Mouse (Mus musculus) CH12.LX (cell line): ENCODE measurements around the gene Pde4d. TPM values are rescaled to one million over a fixed set of nuclear protein-coding genes. Genes with fewer than 3 reads are reported as not detected.

Source experiments
- DNase-seq: peaks from one replicate; pipeline ENCODE4 v3.0.0-alpha.2; 2013; ENCODE audit errors: extremely low read depth
- H3K27ac ChIP-seq: 2 replicates; pipeline ENCODE4 v1.5.1; 2012; ENCODE audit warnings: low read depth, mild to moderate bottlenecking, control low read depth, moderate library complexity; ENCODE audit not compliant: insufficient read depth
- H3K27me3 ChIP-seq: replicated peaks from 2 replicates; pipeline ENCODE3; 2012; ENCODE audit warnings: inconsistent platforms
- H3K36me3 ChIP-seq, 2 experiments: replicated peaks in 1 of 2; 2 replicates each; pipeline versions ENCODE3 to v1.6.1; 2012; ENCODE audit warnings: inconsistent platforms in 1 of 2, low read length in 1 of 2, mild to moderate bottlenecking in 1 of 2, mixed read lengths in 1 of 2, moderate library complexity in 1 of 2; ENCODE audit not compliant: control insufficient read depth in 1 of 2, insufficient read depth in 1 of 2
- H3K4me1 ChIP-seq, 2 experiments: 2 replicates each; pipeline ENCODE4 v1.6.1; 2012; ENCODE audit warnings: inconsistent platforms in 1 of 2, moderate library complexity in 1 of 2; ENCODE audit not compliant: insufficient read depth in 2 of 2, control insufficient read depth in 1 of 2
- H3K4me2 ChIP-seq: 2 replicates; pipeline ENCODE4 v1.6.1; 2012; ENCODE audit warnings: low read depth, mild to moderate bottlenecking, control low read depth; ENCODE audit not compliant: poor library complexity, insufficient read depth, severe bottlenecking
- H3K4me3 ChIP-seq, 3 experiments: fragments of 150-350 bp in 1 of 3; sonication (generic) in 1 of 3; replicated peaks in 1 of 3; 2 replicates each; pipeline versions ENCODE3 to v1.5.1; 2011 to 2012; ENCODE audit warnings: low read depth in 2 of 3, low read length in 2 of 3, mild to moderate bottlenecking in 2 of 3, moderate library complexity in 2 of 3, control low read depth in 1 of 3, improper control_type of control experiment in 1 of 3, inconsistent platforms in 1 of 3, mixed read lengths in 1 of 3; ENCODE audit not compliant: poor library complexity in 1 of 3
- H3K79me2 ChIP-seq: replicated peaks from 2 replicates; pipeline ENCODE4 v1.6.1; 2012; ENCODE audit warnings: mild to moderate bottlenecking, moderate library complexity; ENCODE audit not compliant: control insufficient read depth, poor library complexity, insufficient read depth, severe bottlenecking; ENCODE audit errors: extremely low read depth
- H3K9ac ChIP-seq: 2 replicates; pipeline ENCODE4 v1.6.1; 2012; ENCODE audit warnings: low read depth, mild to moderate bottlenecking, control low read depth, moderate library complexity; ENCODE audit not compliant: insufficient read depth
- H3K9me3 ChIP-seq: replicated peaks from 2 replicates; pipeline ENCODE3; 2012; ENCODE audit warnings: low read length, inconsistent platforms, mixed read lengths
- BHLHE40 ChIP-seq: IDR thresholded peaks from 2 replicates; pipeline ENCODE4 v1.6.1; 2011; ENCODE audit warnings: mild to moderate bottlenecking, low read depth, low read length, improper control_type of control experiment
- CHD1 ChIP-seq: IDR thresholded peaks from 2 replicates; pipeline ENCODE4 v1.6.1; 2012; ENCODE audit warnings: low read depth, low read length, improper control_type of control experiment, inconsistent platforms
- CTCF ChIP-seq, 2 experiments: IDR thresholded peaks in 1 of 2; conservative IDR thresholded peaks in 1 of 2; 2 replicates each; pipeline ENCODE4 v1.5.1; 2011 to 2012; ENCODE audit warnings: low read depth in 2 of 2, low read length in 2 of 2, improper control_type of control experiment in 1 of 2, inconsistent platforms in 1 of 2, mild to moderate bottlenecking in 1 of 2, moderate library complexity in 1 of 2
- EP300 ChIP-seq: IDR thresholded peaks from 2 replicates; pipeline ENCODE4 v1.6.1; 2011; ENCODE audit warnings: low read length, improper control_type of control experiment
- ETS1 ChIP-seq: conservative IDR thresholded peaks from 2 replicates; pipeline ENCODE4 v1.6.1; 2012; ENCODE audit warnings: low read depth, mild to moderate bottlenecking, inconsistent platforms, low read length, improper control_type of control experiment, moderate library complexity
- GABPA ChIP-seq: IDR thresholded peaks from 2 replicates; pipeline ENCODE4 v1.6.1; 2012; ENCODE audit warnings: low read depth, low read length, improper control_type of control experiment, inconsistent platforms; ENCODE audit not compliant: insufficient replicate concordance
- IRF4 ChIP-seq: IDR thresholded peaks from 2 replicates; pipeline ENCODE4 v1.6.1; 2014; ENCODE audit warnings: low read depth, mild to moderate bottlenecking, inconsistent platforms, low read length, improper control_type of control experiment
- JUN ChIP-seq: IDR thresholded peaks from 2 replicates; pipeline ENCODE4 v1.6.1; 2011; ENCODE audit warnings: low read depth, mild to moderate bottlenecking, low read length, improper control_type of control experiment, moderate library complexity; ENCODE audit not compliant: insufficient read depth
- KAT2A ChIP-seq: IDR thresholded peaks from 2 replicates; pipeline ENCODE4 v1.6.1; 2012; ENCODE audit warnings: low read length, improper control_type of control experiment, inconsistent platforms; ENCODE audit not compliant: insufficient replicate concordance
- MAX ChIP-seq: IDR thresholded peaks from 2 replicates; pipeline ENCODE4 v1.6.1; 2011; ENCODE audit warnings: low read length, improper control_type of control experiment
- MYC ChIP-seq: IDR thresholded peaks from 2 replicates; pipeline ENCODE4 v1.6.1; 2011; ENCODE audit warnings: low read depth, mild to moderate bottlenecking, improper control_type of control experiment, low read length
- NELFE ChIP-seq: IDR thresholded peaks from 2 replicates; pipeline ENCODE4 v1.6.1; 2011; ENCODE audit warnings: low read depth, low read length, improper control_type of control experiment
- NRF1 ChIP-seq: IDR thresholded peaks from 2 replicates; pipeline ENCODE4 v1.6.1; 2014; ENCODE audit warnings: low read depth, mild to moderate bottlenecking, inconsistent platforms, low read length, improper control_type of control experiment, moderate library complexity
- PAX5 ChIP-seq: IDR thresholded peaks from 2 replicates; pipeline ENCODE4 v1.6.1; 2012; ENCODE audit warnings: low read length, inconsistent platforms, mixed read lengths
- POLR2A ChIP-seq: IDR thresholded peaks from 2 replicates; pipeline ENCODE4 v1.6.1; 2011; ENCODE audit warnings: low read depth, mild to moderate bottlenecking, improper control_type of control experiment, low read length
- SIN3A ChIP-seq: IDR thresholded peaks from 2 replicates; pipeline ENCODE4 v1.6.1; 2012; ENCODE audit warnings: low read length, improper control_type of control experiment, inconsistent platforms
- SMC3 ChIP-seq: IDR thresholded peaks from 2 replicates; pipeline ENCODE4 v1.6.1; 2011; ENCODE audit warnings: low read depth, low read length, improper control_type of control experiment
- ZMIZ1 ChIP-seq: IDR thresholded peaks from 2 replicates; pipeline ENCODE4 v1.6.1; 2012; ENCODE audit warnings: low read depth, mild to moderate bottlenecking, inconsistent platforms, low read length, improper control_type of control experiment
- ZNF384 ChIP-seq: IDR thresholded peaks from 2 replicates; pipeline ENCODE4 v1.6.1; 2012; ENCODE audit warnings: low read depth, low read length, improper control_type of control experiment, inconsistent platforms
- dilution Hi-C: fragments of 300-500 bp; cut with MboI; formaldehyde crosslinking; loops from 2 replicates; pipeline ENCODE4 v1.14.3; 2020; ENCODE audit warnings: low sequenced_read_pairs; ENCODE audit not compliant: extremely low pct_unique_long_range_greater_than_20kb, extremely low pct_ligation_motif_present
- in situ Hi-C: fragments of 300-500 bp; cut with MboI; formaldehyde crosslinking; loops from 3 replicates; pipeline ENCODE4 v1.14.3; 2019; ENCODE audit warnings: low sequenced_read_pairs, low pct_ligation_motif_present, low pct_unique_long_range_greater_than_20kb, mixed read lengths
- polyA plus RNA-seq: library from polyadenylated mRNA; unstranded; fragments of >175 nt; gene quantifications from 2 replicates; pipeline ENCODE4 v1.2.1, GENCODE M21; 2012; ENCODE audit warnings: low read depth; ENCODE audit not compliant: insufficient read length
- total RNA-seq, 2 experiments: library from RNA; depleted of rRNA; stranded (reverse); fragments of 300-350 nt in 1 of 2; fragments of >200 nt in 1 of 2; gene quantifications; 2 replicates each; pipeline ENCODE4 v1.2.3; 2012 to 2014

The Pde4d gene
- total and polyA plus RNA-seq, 3 experiments = not detected

DNA sequence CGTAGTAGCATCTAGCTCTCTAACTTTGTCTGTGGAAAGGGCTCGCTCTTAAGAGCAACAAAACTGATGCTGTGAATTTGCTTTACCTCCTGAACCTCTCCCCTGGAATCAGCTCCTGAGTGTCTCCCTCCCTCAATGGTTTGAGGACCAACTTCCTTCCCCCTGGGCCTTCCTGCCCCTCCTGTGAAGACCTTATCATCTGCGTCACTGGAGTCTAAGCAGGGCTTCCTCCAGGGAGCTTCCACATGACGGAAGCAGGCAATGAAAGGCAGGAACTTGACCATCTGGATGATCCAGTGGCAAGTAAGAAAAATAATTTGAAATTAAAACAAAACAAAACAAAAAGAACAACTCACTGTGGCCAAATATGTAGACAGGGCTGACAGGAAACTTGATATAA is 1438.5 kb downstream of the Pde4d start:
- H3K27ac ChIP-seq = no peak overlapping the region
- dilution Hi-C loops = no loop called here
- no peak for DNase-seq
- no peaks in the 10 kb centered on the region for H3K4me1 ChIP-seq
- in situ Hi-C loops = no loop called here
- no peaks in the 10 kb centered on the region for H3K27me3 ChIP-seq
- H3K36me3 ChIP-seq = no peaks in the 10 kb centered on the region
- TF ChIP-seq ZNF384 (no peak), SIN3A (no peak), NRF1 (no peak), PAX5 (no peak), POLR2A (no peak), MYC (no peak), IRF4 (no peak), GABPA (no peak), JUN (no peak), SMC3 (no peak), EP300 (no peak), MAX (no peak), ZMIZ1 (no peak), BHLHE40 (no peak), CTCF (conservative IDR thresholded peaks at IDR 0.05 in 1 of 2, IDR thresholded peaks at IDR 0.05 in 1 of 2; ENCODE audit: low read depth in 2 of 2, low read length in 2 of 2) (no peak), NELFE (no peak), KAT2A (no peak), CHD1 (no peak)
- TF ChIP-seq, all 38 proteins: peak for 0
- Histone ChIP-seq H3K9ac (no peak overlapping the region), H3K9me3 (peaks cover 57% of the 10 kb centered on the region), H3K4me2 (no peak overlapping the region), H3K79me2 (no peaks in the 10 kb centered on the region), H3K4me3 (no peak overlapping the region)

DNA sequence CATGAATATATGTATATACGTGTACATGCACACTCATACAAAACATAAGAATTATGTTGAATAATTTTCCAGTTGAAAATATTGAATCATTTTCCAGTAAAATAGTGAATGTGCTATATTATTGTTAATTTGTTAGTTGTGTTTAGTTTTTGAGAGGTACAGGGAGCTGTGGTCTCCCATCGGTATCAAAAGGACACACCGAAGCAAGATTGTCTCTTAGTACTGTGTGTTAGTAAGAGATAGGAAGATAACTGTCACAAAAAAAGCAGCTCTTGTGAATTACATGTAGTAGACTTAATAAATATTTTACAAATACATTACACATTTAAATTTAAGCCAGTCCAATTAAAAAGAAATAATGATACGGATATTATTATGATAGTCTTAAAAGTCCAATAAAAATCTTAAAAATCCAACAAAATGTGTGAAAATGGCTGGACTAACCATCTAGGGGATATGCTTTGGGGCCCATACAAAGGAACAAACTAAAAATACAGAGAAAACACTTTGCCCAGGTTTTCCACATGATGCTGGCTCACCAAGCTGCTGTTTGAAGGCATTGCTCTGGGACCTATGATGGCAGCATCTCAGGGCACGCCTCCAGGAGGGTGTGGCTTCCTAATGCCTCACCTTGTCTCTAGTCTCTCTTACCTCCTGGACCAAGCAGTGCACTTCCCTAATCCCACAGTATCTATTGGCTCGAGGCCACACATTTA is 1441.6 kb downstream of the Pde4d start:
- in situ Hi-C loops (no loop called here), dilution Hi-C loops (no loop called here)
- no peak overlapping the region for H3K27ac ChIP-seq
- DNase-seq = no peak
- TF ChIP-seq ETS1 = no peak
- TF ChIP-seq KAT2A = no peak
- H3K9me3 ChIP-seq = peaks cover 46% of the 10 kb centered on the region
- H3K4me1 ChIP-seq = no peaks in the 10 kb centered on the region
- no peaks in the 10 kb centered on the region for H3K27me3 ChIP-seq
- no peaks in the 10 kb centered on the region for H3K79me2 ChIP-seq
- H3K9ac ChIP-seq = no peak overlapping the region
- no peak overlapping the region for H3K4me3 ChIP-seq
- no peak overlapping the region for H3K4me2 ChIP-seq
- no peaks in the 10 kb centered on the region for H3K36me3 ChIP-seq
